Mouse (Mus musculus) left cerebral cortex, postnatal 25 days (tissue): ENCODE results near the gene Rcor2. TPM values are rescaled to one million over a fixed set of nuclear protein-coding genes. Genes with fewer than 3 reads are reported as not detected.
A peak's percentile ranks its signal among the peaks of the same experiment; 100 is the strongest.

ENCODE experiments used
- DNase-seq, 2 experiments: peaks; one replicate each; pipeline ENCODE4 v3.0.0; 2022; ENCODE audit warnings: low spot score in 2 of 2, mixed read lengths in 1 of 2
- intact Hi-C: fragments of 180-260 bp; cut with DNase I; formaldehyde crosslinking; loops from one replicate; pipeline ENCODE4 v1.15.1; 2025
- total RNA-seq, 2 experiments: library from RNA; stranded (reverse); gene quantifications; 2 replicates each; pipeline ENCODE4 v1.2.3; 2021

Gene Rcor2
- total RNA-seq, 2 experiments from 2014 or later = 13.8 to 15.3 TPM

GRCm38 (mm10) chr19:7286563-7287315 is 19.6 kb downstream of the Rcor2 start:
- intact Hi-C loops = no loop called here

GRCm38 (mm10) chr19:7288288-7288687 is 21.2 kb downstream of the Rcor2 start:
- no peak for DNase-seq
- intact Hi-C loops = no loop called here

More at GRCm38 (mm10) chr19:7286563-7287315, 19.6 kb downstream of the Rcor2 start:
- DNase-seq = no peak

DNA sequence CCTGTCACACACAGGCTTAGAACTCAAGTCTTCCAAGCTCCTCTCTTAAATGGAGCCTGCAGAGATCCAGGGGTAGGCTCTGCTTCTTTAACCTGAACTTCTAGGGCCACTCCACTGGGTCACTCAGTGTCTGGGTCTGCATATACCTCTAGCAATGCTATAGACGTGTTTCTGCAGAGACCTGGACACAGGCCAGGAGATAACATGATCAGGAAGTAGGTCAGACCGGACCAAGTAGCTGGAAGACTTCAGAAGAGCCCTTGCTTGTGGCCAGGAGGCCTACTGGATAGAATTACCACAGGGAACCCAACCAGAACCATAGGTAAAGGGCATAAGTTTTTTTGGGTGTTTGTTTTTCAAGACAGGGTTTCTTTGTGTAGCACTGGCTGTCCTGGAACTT is 22.6 kb downstream of the Rcor2 start:
- intact Hi-C loops = no loop called here
- DNase-seq = no peak

GRCm38 (mm10) chr19:7291958-7292709 is 25.0 kb downstream of the Rcor2 start:
- peak in 1 of 2 experiments; percentile 63 for DNase-seq
- intact Hi-C loops = no loop called here

DNA sequence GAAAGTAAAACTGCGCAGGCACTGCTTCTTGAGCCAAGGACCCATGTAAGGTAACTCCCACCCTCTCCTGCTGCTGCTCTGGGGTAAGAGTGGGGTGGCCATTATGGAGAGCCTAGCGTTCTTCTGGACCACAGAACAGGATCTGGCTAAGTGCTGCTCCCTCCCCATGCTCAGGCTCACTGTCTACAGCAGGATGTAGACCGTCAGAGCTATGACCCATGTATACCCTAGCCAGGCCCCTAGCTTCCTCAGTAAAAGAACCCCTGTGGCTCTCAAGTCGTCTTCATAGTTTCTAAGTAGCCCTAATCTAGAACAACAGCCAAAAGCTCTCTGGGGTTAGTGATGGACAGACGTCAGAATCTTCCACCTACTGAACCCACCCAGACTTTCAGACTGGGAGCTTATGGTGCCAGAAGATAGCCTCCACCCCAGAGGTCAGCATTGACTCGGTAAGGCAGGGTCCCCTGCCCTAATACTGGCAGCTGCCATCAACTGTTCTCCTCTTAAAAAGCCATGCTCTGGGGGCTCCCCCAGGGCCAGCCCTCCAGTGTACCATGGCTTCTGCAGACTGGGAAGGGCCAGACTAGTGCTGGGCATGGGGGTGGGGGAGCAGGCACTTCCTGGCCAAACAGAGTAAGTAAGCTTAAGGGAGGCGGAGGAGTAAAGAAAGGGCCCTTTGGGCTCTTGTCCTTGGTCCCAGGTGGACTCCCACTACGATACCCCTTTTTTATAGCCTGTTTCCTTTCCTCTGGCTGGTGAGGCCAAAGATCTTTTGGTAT is 27.2 kb downstream of the Rcor2 start:
- intact Hi-C loops = no loop called here
- no peak for DNase-seq

- intact Hi-C loops = no loop called here
- DNase-seq = no peak
These were observed 28.0 kb downstream of the Rcor2 start for GRCm38 (mm10) chr19:7295071-7295658.

DNA sequence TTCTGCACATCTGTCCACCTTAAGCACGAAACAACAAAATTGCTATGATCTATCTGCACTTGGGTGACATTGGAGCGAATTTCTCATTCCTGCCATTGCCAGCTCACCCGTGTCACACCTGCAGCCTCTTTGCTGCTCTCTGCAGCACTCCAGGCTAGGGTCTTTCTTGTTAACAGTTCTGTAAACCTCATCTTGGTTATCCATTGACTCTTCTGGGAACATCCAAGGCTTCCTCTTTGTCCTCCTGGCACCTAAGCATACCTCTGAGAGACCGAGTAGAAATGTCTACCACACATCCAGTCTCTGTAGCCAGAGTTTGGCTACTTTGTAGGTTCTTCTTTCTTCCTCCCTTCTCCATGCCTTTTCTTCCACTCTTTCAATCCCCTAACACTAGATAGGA is 28.8 kb downstream of the Rcor2 start:
- no peak for DNase-seq
- intact Hi-C loops = no loop called here

GRCm38 (mm10) chr19:7299052-7299451 is 31.9 kb downstream of the Rcor2 start:
- intact Hi-C loops = no loop called here

DNA sequence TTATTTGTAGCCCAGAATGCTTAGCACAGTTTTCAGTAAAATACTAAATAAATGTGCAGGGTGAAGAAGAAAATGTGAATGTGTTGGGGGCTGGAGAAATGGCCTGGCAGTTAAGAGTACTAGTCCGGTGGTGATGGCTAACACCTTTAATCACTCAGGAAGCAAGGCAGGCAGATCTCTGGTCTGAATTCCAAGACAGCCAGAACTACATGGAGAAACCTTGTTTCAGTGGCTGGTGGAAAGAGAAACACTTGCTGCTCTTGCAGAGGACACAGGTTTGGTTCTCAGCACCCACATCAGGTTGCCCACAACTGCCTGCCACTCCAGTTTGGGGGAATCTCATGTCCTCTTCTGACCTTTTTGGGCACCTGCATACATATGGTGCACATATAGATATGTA is 33.0 kb downstream of the Rcor2 start:
- no peak for DNase-seq
- intact Hi-C loops = no loop called here

More at GRCm38 (mm10) chr19:7299052-7299451, 31.9 kb downstream of the Rcor2 start:
- peak; percentile 73 to 95 for DNase-seq

- intact Hi-C loops = no loop called here
- DNase-seq = peak; percentile 58 to 83
These were observed 34.7 kb downstream of the Rcor2 start for GRCm38 (mm10) chr19:7301647-7302492.

DNA sequence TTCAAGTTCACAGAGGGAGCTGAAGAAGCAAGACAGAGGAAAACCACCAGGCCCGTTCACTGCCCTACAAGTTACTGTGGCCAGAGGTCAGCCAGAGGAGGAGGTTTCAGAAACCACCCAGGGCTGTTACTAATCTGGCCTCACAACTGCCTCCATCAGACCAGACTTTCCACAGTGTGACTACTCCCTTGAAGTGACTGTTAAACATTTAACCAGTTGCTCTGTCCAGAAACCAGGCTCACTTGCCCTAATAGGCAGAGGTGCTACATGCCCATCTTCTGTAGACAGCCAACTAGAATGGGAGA is 35.3 kb downstream of the Rcor2 start:
- intact Hi-C loops = no loop called here

GRCm38 (mm10) chr19:7303796-7304195 is 36.7 kb downstream of the Rcor2 start:
- no peak for DNase-seq
- intact Hi-C loops = no loop called here

More for the DNA sequence above, 35.3 kb downstream of the Rcor2 start:
- DNase-seq = no peak

GRCm38 (mm10) chr19:7304801-7305200 is 37.7 kb downstream of the Rcor2 start:
- DNase-seq = no peak
- intact Hi-C loops = no loop called here

DNA sequence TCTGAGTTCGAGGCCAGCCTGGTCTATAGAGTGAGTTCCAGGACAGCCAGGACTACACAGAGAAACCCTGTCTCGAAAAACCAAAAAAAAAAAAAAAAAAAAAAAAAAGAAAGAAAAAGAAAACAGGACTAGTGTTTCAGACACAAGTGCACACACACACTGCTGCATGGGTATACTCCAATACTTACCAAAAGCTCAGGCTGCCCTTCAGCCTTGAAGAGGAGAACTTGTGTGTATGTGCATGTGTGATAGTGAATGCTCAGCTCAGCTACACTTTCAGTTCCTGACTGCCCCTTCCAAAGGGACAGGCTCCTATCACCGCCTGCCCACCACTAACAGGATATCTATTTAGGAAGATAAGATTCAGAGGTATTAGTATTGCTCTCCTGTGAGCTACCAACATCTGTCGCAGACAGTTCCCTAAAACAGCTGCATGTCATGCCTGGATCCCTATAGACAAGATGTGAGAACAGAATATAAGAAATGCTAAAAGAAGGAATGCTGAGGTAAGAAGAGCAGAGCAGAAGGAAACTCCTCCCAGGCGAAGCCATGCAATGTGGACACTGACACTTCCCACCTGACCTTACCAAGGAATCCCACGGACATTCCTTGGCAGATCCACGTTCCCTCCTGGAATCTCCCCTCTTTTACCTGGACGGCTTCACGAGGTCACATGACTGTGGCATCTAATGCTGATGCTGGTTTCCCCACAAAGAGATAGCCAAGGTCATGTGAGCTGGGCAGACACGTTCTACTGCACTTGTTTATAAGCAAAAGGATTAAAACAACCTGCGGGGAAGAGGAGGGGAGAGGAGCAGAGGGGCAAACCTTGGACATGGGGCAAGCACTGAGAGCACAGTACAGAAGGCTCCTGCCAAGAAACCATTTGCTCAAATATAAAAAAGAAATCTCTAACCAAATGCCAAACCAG is 38.5 kb downstream of the Rcor2 start:
- DNase-seq = no peak
- intact Hi-C loops = no loop called here

DNA sequence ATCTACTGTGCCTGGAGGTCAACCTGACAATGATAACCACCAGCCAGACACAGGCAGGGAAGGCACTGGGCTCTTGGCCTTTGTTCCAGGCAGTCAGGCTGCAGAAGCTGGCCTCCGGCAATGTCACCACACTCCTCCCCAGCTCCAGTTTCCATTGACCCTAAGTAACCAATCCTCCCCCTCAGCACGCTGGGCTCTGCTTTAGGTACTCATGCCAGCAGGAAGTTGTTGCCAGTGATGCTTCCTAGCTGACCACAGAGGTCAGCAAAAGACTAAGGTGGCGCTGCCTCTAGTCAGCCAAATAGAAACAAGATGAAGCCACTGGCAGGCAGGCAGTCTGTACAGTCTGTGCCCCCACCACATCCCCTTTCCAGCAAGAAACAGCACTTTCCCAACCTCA is 39.8 kb downstream of the Rcor2 start:
- intact Hi-C loops = no loop called here

GRCm38 (mm10) chr19:7307995-7308770 is 41.1 kb downstream of the Rcor2 start:
- DNase-seq = peak in 1 of 2 experiments; percentile 45
- intact Hi-C loops = no loop called here

More for the DNA sequence above, 39.8 kb downstream of the Rcor2 start:
- DNase-seq = no peak

- intact Hi-C loops = no loop called here
These were observed 42.7 kb downstream of the Rcor2 start for GRCm38 (mm10) chr19:7309738-7310330.

More at GRCm38 (mm10) chr19:7309738-7310330, 42.7 kb downstream of the Rcor2 start:
- no peak for DNase-seq
